8 mouse cellular contexts compared by ENCODE assay signal in the genomic region with DNA sequence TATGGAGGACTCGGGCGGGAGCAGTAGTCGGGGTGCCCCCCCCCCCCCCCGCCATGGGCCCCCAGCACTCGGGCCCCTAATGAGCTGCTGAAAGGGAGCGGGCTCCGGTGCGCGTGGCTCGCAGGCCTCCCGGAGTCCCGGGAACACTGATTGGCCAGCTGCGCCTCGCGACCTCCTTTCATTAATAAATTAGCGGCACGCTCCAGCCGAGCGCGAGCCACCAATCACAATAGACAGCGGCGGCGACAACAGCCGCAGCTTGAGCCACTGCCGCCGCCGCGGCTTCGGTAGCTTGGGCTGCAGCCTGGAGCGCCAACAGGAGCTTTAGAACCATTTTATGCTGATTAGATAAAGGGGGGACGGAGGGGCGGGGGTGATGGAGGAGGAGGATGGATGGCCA. TPM values are rescaled to one million over a fixed set of nuclear protein-coding genes. Genes with fewer than 3 reads are reported as not detected.
DNase-seq lines count a peak whose midpoint lies in the region; ATAC-seq and TF ChIP-seq lines count a peak whose summit lies in the region.

No protein-coding gene starts in this region.

- no peaks in the 10 kb centered on the region for H3K36me3 ChIP-seq in embryonic facial prominence, embryonic 10.5 days (replicated peaks)
- no peaks in the 10 kb centered on the region for H3K36me3 ChIP-seq in hindbrain, embryonic 12.5 days
- H3K36me3 ChIP-seq in liver, adult 2 months (ENCODE audit: control insufficient read depth, insufficient read depth, low read length): no peaks in the 10 kb centered on the region
- no peaks in the 10 kb centered on the region for H3K36me3 ChIP-seq in thymus, adult 2 months (ENCODE audit: control insufficient read depth, insufficient read depth, low read length)

- peak overlapping the region; percentile 67 for H3K4me2 ChIP-seq in hindbrain, embryonic 12.5 days (replicated peaks)

- peak overlapping the region; percentile 78 for H3K9ac ChIP-seq in hindbrain, embryonic 12.5 days
- H3K9ac ChIP-seq in liver, adult 2 months (ENCODE audit: low read depth, low read length): no peak overlapping the region

- H3K4me1 ChIP-seq in embryonic facial prominence, embryonic 10.5 days: peaks cover 40% of the 10 kb centered on the region
- peaks cover 42% of the 10 kb centered on the region for H3K4me1 ChIP-seq in hindbrain, embryonic 12.5 days
- H3K4me1 ChIP-seq in liver, adult 2 months (ENCODE audit: control insufficient read depth, insufficient read depth, low read length): peaks cover 10% of the 10 kb centered on the region; the same call in 1 of the 2 replicates
- H3K4me1 ChIP-seq in olfactory bulb, adult 2 months (ENCODE audit: control insufficient read depth, insufficient read depth, low read length): peaks cover 20% of the 10 kb centered on the region
- H3K4me1 ChIP-seq in thymus, adult 2 months (replicated peaks; ENCODE audit: control insufficient read depth, insufficient read depth, low read length): peaks cover 12% of the 10 kb centered on the region

- H3K27ac ChIP-seq in embryonic facial prominence, embryonic 10.5 days (replicated peaks): no peak overlapping the region
- H3K27ac ChIP-seq in hindbrain, embryonic 12.5 days: peak overlapping the region; percentile 92
- no peak overlapping the region for H3K27ac ChIP-seq in liver, adult 2 months (replicated peaks; ENCODE audit: insufficient read depth, low read depth, low read length)
- no peak overlapping the region for H3K27ac ChIP-seq in olfactory bulb, adult 2 months (ENCODE audit: insufficient read depth, low read depth, low read length)
- H3K27ac ChIP-seq in thymus, adult 2 months (ENCODE audit: control insufficient read depth, insufficient read depth, low read length): no peak overlapping the region

- TF ChIP-seq POLR2A in liver, adult 2 months (IDR thresholded peaks at IDR 0.05; ENCODE audit: extremely low read depth, insufficient read depth, low read length): no peak
- no peak for TF ChIP-seq POLR2A in olfactory bulb, adult 2 months (IDR thresholded peaks at IDR 0.05; ENCODE audit: insufficient read depth, low read depth, low read length)
- TF ChIP-seq POLR2A in thymus, adult 2 months (IDR thresholded peaks at IDR 0.05; ENCODE audit: control insufficient read depth, extremely low read depth, insufficient read depth, low read length, poor library complexity): no peak

- under 1% methylated on average over 32 of the region's 32 CpGs for WGBS in embryonic facial prominence, embryonic 10.5 days
- WGBS in hindbrain, embryonic 12.5 days: under 1% methylated on average over 28 of the region's 32 CpGs
- WGBS in liver, adult 2 months: 1% methylated on average over 32 of the region's 32 CpGs
- 1% methylated on average over 32 of the region's 32 CpGs for WGBS in olfactory bulb, adult 2 months
- WGBS in thymus, adult 2 months: 2% methylated on average over 32 of the region's 32 CpGs

- peaks cover 100% of the 10 kb centered on the region for H3K27me3 ChIP-seq in embryonic facial prominence, embryonic 10.5 days (replicated peaks; ENCODE audit: low read depth, poor library complexity, severe bottlenecking)
- H3K27me3 ChIP-seq in hindbrain, embryonic 12.5 days: peaks cover 84% of the 10 kb centered on the region
- peaks cover 36% of the 10 kb centered on the region for H3K27me3 ChIP-seq in liver, adult 2 months (ENCODE audit: control insufficient read depth, insufficient read depth, low read length)
- peaks cover 36% of the 10 kb centered on the region for H3K27me3 ChIP-seq in thymus, adult 2 months (ENCODE audit: control insufficient read depth, insufficient read depth, low read length)

- TF ChIP-seq CTCF in liver, adult 2 months (IDR thresholded peaks at IDR 0.05; ENCODE audit: low read depth, low read length): no peak
- TF ChIP-seq CTCF in olfactory bulb, adult 2 months (IDR thresholded peaks at IDR 0.05; ENCODE audit: insufficient read depth, low read depth, low read length): no peak
- no peak for TF ChIP-seq CTCF in thymus, adult 2 months (IDR thresholded peaks at IDR 0.05; ENCODE audit: borderline replicate concordance, control insufficient read depth, extremely low read depth, insufficient read depth, low read length, poor library complexity)

- H3K79me2 ChIP-seq in liver, adult 2 months (ENCODE audit: control insufficient read depth, insufficient read depth, low read length): no peaks in the 10 kb centered on the region

- H3K4me3 ChIP-seq in embryonic facial prominence, embryonic 10.5 days: peak overlapping the region; percentile 57
- H3K4me3 ChIP-seq in hindbrain, embryonic 12.5 days: peak overlapping the region; percentile 56
- peak overlapping the region; percentile 47; the same call in 1 of the 2 replicates for H3K4me3 ChIP-seq in liver, adult 2 months (ENCODE audit: insufficient read depth, low read depth, low read length)
- peak overlapping the region; percentile 25 for H3K4me3 ChIP-seq in olfactory bulb, adult 2 months (ENCODE audit: insufficient read depth, low read depth, low read length)
- H3K4me3 ChIP-seq in thymus, adult 2 months (ENCODE audit: control insufficient read depth, insufficient read depth, low read length): no peak overlapping the region

- H3K9me3 ChIP-seq in embryonic facial prominence, embryonic 10.5 days: no peaks in the 10 kb centered on the region
- H3K9me3 ChIP-seq in hindbrain, embryonic 12.5 days (replicated peaks): no peaks in the 10 kb centered on the region

- peak; percentile 22 for DNase-seq in ovary, postnatal 36 days (ENCODE audit: low spot score)
- DNase-seq in ovary, adult 18-20 months (ENCODE audit: low spot score): no peak
- DNase-seq in embryonic facial prominence, embryonic 10.5 days (ENCODE audit: low spot score): peak; percentile 76
- DNase-seq in liver, adult 2 months (ENCODE audit: extremely low read depth, low read depth, low spot score): no peak
- DNase-seq in thymus, postnatal 25 days: no peak
- no peak for DNase-seq in thymus, adult 2 months

- peak; percentile 86 for ATAC-seq in hindbrain, embryonic 12.5 days (ENCODE audit: low FRiP score)

RNA-seq across cellular contexts. Expression of gene Neurog2, which starts 0.4 kb away (rescaled TPM):
- polyA plus RNA-seq in embryonic facial prominence, embryonic 10.5 days (2016; fragmentation: Nextera tagmentation; extraction: Ambion mirVana): 3.2 and 7.0 TPM in 2 replicates
- 43.9 and 48.7 TPM in 2 replicates for polyA plus RNA-seq in hindbrain, embryonic 12.5 days (2016; fragmentation: Nextera tagmentation; extraction: Ambion mirVana)
- total RNA-seq in liver, adult 2 months (2014; rRNA removed): not detected in 2 replicates
- not detected in 2 replicates for polyA plus RNA-seq in liver, adult 2 months (2012; rRNA removed)
- polyA plus RNA-seq in olfactory bulb, adult 2 months (2012; ENCODE audit: insufficient read depth, insufficient read length, low replicate concordance, missing spikeins): not detected in 2 replicates
- polyA plus RNA-seq in thymus, adult 2 months (2012; rRNA removed): 0.09 and 0.20 TPM in 2 replicates

Comparison
In these comparisons a context has a peak if more than half of its experiments do, and no peak if none do; other contexts are left out.
1. DNase-seq: peak in ovary, postnatal 36 days (single experiment) and embryonic facial prominence, embryonic 10.5 days (single experiment); none in ovary, adult 18-20 months (single experiment), liver, adult 2 months (single experiment), thymus, postnatal 25 days (single experiment) and thymus, adult 2 months (single experiment).